Mouse (Mus musculus): ENCODE data around the gene Daam1.
"Not testable (repeated sequence)": the region's sequence is repeated elsewhere in the genome, so short reads cannot be mapped to it uniquely, and the experiment has no call there.

Gene Daam1

GRCm38 (mm10) chr12:71834041-71834440, 3.2 kb downstream of the Daam1 start:
- no peak for DNase-seq (ENCODE audit: low spot score)

GRCm38 (mm10) chr12:71835966-71836668, 5.2 kb downstream of the Daam1 start:
- DNase-seq (ENCODE audit: low spot score) = no peak

GRCm38 (mm10) chr12:71836776-71837175, 5.9 kb downstream of the Daam1 start:
- no peak for DNase-seq (ENCODE audit: low spot score)

- DNase-seq (ENCODE audit: low spot score) = no peak
Measured at GRCm38 (mm10) chr12:71837576-71837975, 6.7 kb downstream of the Daam1 start.

GRCm38 (mm10) chr12:71838230-71838629, 7.4 kb downstream of the Daam1 start:
- no peak for DNase-seq (ENCODE audit: low spot score)

GRCm38 (mm10) chr12:71839653-71840052, 8.8 kb downstream of the Daam1 start:
- no peak for DNase-seq (ENCODE audit: low spot score)

GRCm38 (mm10) chr12:71840430-71841186, 9.7 kb downstream of the Daam1 start:
- DNase-seq (ENCODE audit: low spot score) = no peak

GRCm38 (mm10) chr12:71842006-71842405, 11.1 kb downstream of the Daam1 start:
- DNase-seq (ENCODE audit: low spot score) = no peak

GRCm38 (mm10) chr12:71842588-71842987, 11.7 kb downstream of the Daam1 start:
- DNase-seq (ENCODE audit: low spot score) = no peak

- DNase-seq (ENCODE audit: low spot score) = no peak
Measured at GRCm38 (mm10) chr12:71845486-71845885, 14.6 kb downstream of the Daam1 start.

GRCm38 (mm10) chr12:71846416-71846815, 15.5 kb downstream of the Daam1 start:
- not testable (repeated sequence) for DNase-seq (ENCODE audit: low spot score)

GRCm38 (mm10) chr12:71847024-71847423, 16.1 kb downstream of the Daam1 start:
- DNase-seq (ENCODE audit: low spot score) = not testable (repeated sequence)

GRCm38 (mm10) chr12:71847617-71848016, 16.7 kb downstream of the Daam1 start:
- no peak for DNase-seq (ENCODE audit: low spot score)

GRCm38 (mm10) chr12:71848037-71848776, 17.3 kb downstream of the Daam1 start:
- DNase-seq (ENCODE audit: low spot score) = no peak

GRCm38 (mm10) chr12:71849051-71849450, 18.2 kb downstream of the Daam1 start:
- DNase-seq (ENCODE audit: low spot score) = no peak

- DNase-seq (ENCODE audit: low spot score) = no peak
Measured at GRCm38 (mm10) chr12:71850135-71850534, 19.3 kb downstream of the Daam1 start.

- no peak for DNase-seq (ENCODE audit: low spot score)
Measured at GRCm38 (mm10) chr12:71852678-71853077, 21.8 kb downstream of the Daam1 start.

- DNase-seq (ENCODE audit: low spot score) = no peak
Measured at GRCm38 (mm10) chr12:71853694-71854093, 22.8 kb downstream of the Daam1 start.

- no peak for DNase-seq (ENCODE audit: low spot score)
Measured at GRCm38 (mm10) chr12:71854191-71854590, 23.3 kb downstream of the Daam1 start.

- DNase-seq (ENCODE audit: low spot score) = no peak
Measured at GRCm38 (mm10) chr12:71855730-71856479, 25.0 kb downstream of the Daam1 start.

- no peak for DNase-seq (ENCODE audit: low spot score)
Measured at GRCm38 (mm10) chr12:71856480-71856754, 25.5 kb downstream of the Daam1 start.

- no peak for DNase-seq (ENCODE audit: low spot score)
Measured at GRCm38 (mm10) chr12:71859096-71859495, 28.2 kb downstream of the Daam1 start.
